20 mouse cellular contexts compared by ENCODE assay signal in the genomic region with DNA sequence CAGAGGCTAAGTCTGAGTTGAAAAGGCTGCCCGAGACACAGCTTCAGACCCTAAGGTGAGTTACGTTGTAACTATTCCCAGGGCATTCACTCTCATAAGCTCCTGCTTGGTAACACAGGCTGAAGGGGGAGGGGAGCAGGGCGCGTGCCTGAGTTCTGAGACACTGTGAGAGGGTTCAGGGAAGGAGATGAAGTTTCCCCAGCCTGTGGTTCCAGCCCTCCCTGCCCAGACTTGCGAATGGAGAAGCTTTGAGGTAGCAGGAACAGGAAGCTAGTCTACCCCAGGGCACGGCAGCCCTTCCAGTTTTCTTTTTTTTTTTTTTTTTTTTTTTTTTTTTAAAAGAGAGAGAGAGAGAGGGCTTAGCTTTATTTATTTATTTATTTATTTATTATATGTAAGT. TPM values are rescaled to one million over a fixed set of nuclear protein-coding genes. Genes with fewer than 3 reads are reported as not detected.
A peak's percentile ranks its signal among the peaks of the same experiment; 100 is the strongest.
DNase-seq lines count a peak whose midpoint lies in the region; ATAC-seq and TF ChIP-seq lines count a peak whose summit lies in the region.
"Had no signal": no experiment of that assay in that cellular context is flagged by ENCODE, and none has a peak within 500 bp of the region (broad histone marks: within the 10 kb centered on the region; RNA-seq: fewer than 3 reads in every experiment).

No protein-coding gene starts in this region.

- H3K4me2 ChIP-seq in lung, postnatal 0 days (replicated peaks; ENCODE audit: low read depth, low read length) = no peak overlapping the region
- H3K4me2 ChIP-seq in liver, embryonic 12.5 days = no peak overlapping the region
- H3K4me2 ChIP-seq: forebrain, embryonic 15.5 days; heart, embryonic 15.5 days; neural tube, embryonic 12.5 days had no signal

- no peak for TF ChIP-seq CTCF in lung, postnatal 0 days (IDR thresholded peaks at IDR 0.05)
- TF ChIP-seq CTCF in MEL (IDR thresholded peaks at IDR 0.05 in 2 of 3, conservative IDR thresholded peaks at IDR 0.05 in 1 of 3; ENCODE audit: control insufficient read depth in 1 of 3, insufficient read depth in 1 of 3, low read depth in 2 of 3, low read length in 3 of 3, poor library complexity in 1 of 3, severe bottlenecking in 1 of 3) = no peak

- no peak for ATAC-seq in lung, postnatal 0 days
- peak; percentile 86 for ATAC-seq in granulocyte monocyte progenitor cell, adult 5-6 weeks (replicated peaks; ENCODE audit: poor library complexity, severe bottlenecking)
- ATAC-seq in monocyte, adult 5-6 weeks (replicated peaks; ENCODE audit: insufficient number of reproducible peaks, low FRiP score, low TSS enrichment, poor library complexity, severe bottlenecking) = 0 out of 2 replicates have a peak, but pooled peaks have one; percentile 66
- ATAC-seq in liver, embryonic 12.5 days = no peak
- ATAC-seq: forebrain, embryonic 15.5 days had no signal

- TF ChIP-seq EP300 in lung, postnatal 0 days (IDR thresholded peaks at IDR 0.05) = no peak
- TF ChIP-seq EP300 in MEL (IDR thresholded peaks at IDR 0.05; ENCODE audit: low read depth in 1 of 2, low read length in 2 of 2) = no peak

- H3K27me3 ChIP-seq in lung, postnatal 0 days (replicated peaks; ENCODE audit: insufficient read depth, low read length) = no peaks in the 10 kb centered on the region
- no peaks in the 10 kb centered on the region for H3K27me3 ChIP-seq in MEL (ENCODE audit: control insufficient read depth in 1 of 2, insufficient read depth in 2 of 2, low read length in 2 of 2)
- H3K27me3 ChIP-seq in liver, embryonic 12.5 days (replicated peaks) = peaks cover 36% of the 10 kb centered on the region
- H3K27me3 ChIP-seq: forebrain, embryonic 15.5 days; neural tube, embryonic 12.5 days had no signal

- no peaks in the 10 kb centered on the region for H3K79me2 ChIP-seq in MEL (ENCODE audit: control insufficient read depth, insufficient read depth, low read length, poor library complexity)

- WGBS in lung, postnatal 0 days = 28% methylated on average over 6 of the region's 6 CpGs
- WGBS in liver, embryonic 12.5 days (ENCODE audit: insufficient replicate concordance) = 26% methylated on average over 6 of the region's 6 CpGs

- TF ChIP-seq POLR2A in MEL (IDR thresholded peaks at IDR 0.05; ENCODE audit: control insufficient read depth in 1 of 2, insufficient read depth in 1 of 2, low read depth in 1 of 2, low read length in 2 of 2, poor library complexity in 1 of 2) = no peak

- no peak for TF ChIP-seq RAD21 in MEL (IDR thresholded peaks at IDR 0.05; ENCODE audit: low read depth, low read length)

- H3K36me3 ChIP-seq in lung, postnatal 0 days (ENCODE audit: insufficient read depth, low read length) = no peaks in the 10 kb centered on the region
- peaks cover 0 to 2% of the 10 kb centered on the region in 2 experiments; a peak in 1 of 4 replicates for H3K36me3 ChIP-seq in MEL (ENCODE audit: control insufficient read depth in 1 of 2, insufficient read depth in 2 of 2, low read length in 2 of 2)
- no peaks in the 10 kb centered on the region for H3K36me3 ChIP-seq in liver, embryonic 12.5 days
- H3K36me3 ChIP-seq: forebrain, embryonic 15.5 days; G1E; heart, embryonic 15.5 days; hindbrain, embryonic 10.5 days; midbrain, embryonic 10.5 days; neural tube, embryonic 12.5 days had no signal

- H3K4me1 ChIP-seq in lung, postnatal 0 days (ENCODE audit: insufficient read depth, low read depth, low read length) = no peaks in the 10 kb centered on the region
- no peaks in the 10 kb centered on the region for H3K4me1 ChIP-seq in MEL (ENCODE audit: control insufficient read depth in 1 of 2, insufficient read depth in 2 of 2, low read length in 2 of 2)
- H3K4me1 ChIP-seq in liver, embryonic 12.5 days = no peaks in the 10 kb centered on the region
- H3K4me1 ChIP-seq: forebrain, embryonic 15.5 days; neural tube, embryonic 12.5 days had no signal

- H3K4me3 ChIP-seq in lung, postnatal 0 days (ENCODE audit: low read depth, low read length) = no peak overlapping the region
- H3K4me3 ChIP-seq in MEL (ENCODE audit: control insufficient read depth in 1 of 2, insufficient read depth in 1 of 2, low read depth in 2 of 2, low read length in 2 of 2) = no peak overlapping the region
- no peak overlapping the region for H3K4me3 ChIP-seq in liver, embryonic 12.5 days
- H3K4me3 ChIP-seq: forebrain, embryonic 15.5 days; heart, embryonic 15.5 days; hindbrain, embryonic 10.5 days; midbrain, embryonic 10.5 days; neural tube, embryonic 12.5 days had no signal

- H3K9me3 ChIP-seq in lung, postnatal 0 days (ENCODE audit: low read length) = no peaks in the 10 kb centered on the region
- H3K9me3 ChIP-seq in MEL (replicated peaks; ENCODE audit: insufficient read depth, low read length) = no peaks in the 10 kb centered on the region
- H3K9me3 ChIP-seq in liver, embryonic 12.5 days (replicated peaks) = no peaks in the 10 kb centered on the region
- H3K9me3 ChIP-seq: forebrain, embryonic 15.5 days; G1E; heart, embryonic 15.5 days; hindbrain, embryonic 10.5 days; midbrain, embryonic 10.5 days; neural tube, embryonic 12.5 days had no signal

- H3K9ac ChIP-seq in lung, postnatal 0 days (replicated peaks; ENCODE audit: low read depth) = no peak overlapping the region
- no peak overlapping the region; the same call in 1 of the 2 replicates for H3K9ac ChIP-seq in MEL (ENCODE audit: control insufficient read depth, low read depth, low read length, poor library complexity, severe bottlenecking)
- H3K9ac ChIP-seq in liver, embryonic 12.5 days = no peak overlapping the region
- H3K9ac ChIP-seq: forebrain, embryonic 15.5 days; heart, embryonic 15.5 days; neural tube, embryonic 12.5 days had no signal

- H3K27ac ChIP-seq in lung, postnatal 0 days (ENCODE audit: low read length) = no peak overlapping the region
- H3K27ac ChIP-seq in MEL (ENCODE audit: control insufficient read depth, low read depth, low read length) = no peak overlapping the region
- no peak overlapping the region for H3K27ac ChIP-seq in liver, embryonic 12.5 days
- H3K27ac ChIP-seq: forebrain, embryonic 15.5 days; heart, embryonic 15.5 days; hindbrain, embryonic 10.5 days; midbrain, embryonic 10.5 days; neural tube, embryonic 12.5 days had no signal

- DNase-seq in lung, postnatal 0 days (ENCODE audit: low spot score) = peak; percentile 36
- no peak for DNase-seq in lung, postnatal 10 days
- peak; percentile 41 for DNase-seq in MEL (ENCODE audit: low read depth, low spot score)
- DNase-seq in kidney, adult 9 months = no peak
- DNase-seq in adrenal gland, postnatal 36 days = no peak
- DNase-seq: adrenal gland, adult 8-10 months; heart, adult 18-20 months; kidney, adult 8-10 months; kidney, postnatal 4 days; liver; right cerebral cortex, postnatal 4 days had no signal

TF ChIP-seq in MEL, 35 proteins besides CTCF, POLR2A, EP300 and RAD21:
- TF ChIP-seq ELF1 (IDR thresholded peaks at IDR 0.05; ENCODE audit: low read depth, low read length) (no peak), KAT2A (conservative IDR thresholded peaks at IDR 0.05; ENCODE audit: low read depth, low read length) (no peak), ZKSCAN1 (IDR thresholded peaks at IDR 0.05; ENCODE audit: low read depth, low read length) (no peak), USF2 (IDR thresholded peaks at IDR 0.05; ENCODE audit: borderline replicate concordance in 1 of 2, insufficient read depth in 1 of 2, low read depth in 1 of 2, low read length in 2 of 2) (no peak), HCFC1 (IDR thresholded peaks at IDR 0.05; ENCODE audit: low read depth, low read length) (no peak), ZNF384 (IDR thresholded peaks at IDR 0.05; ENCODE audit: low read depth, low read length) (peak; percentile 87), POLR2AphosphoS2 (IDR thresholded peaks at IDR 0.05; ENCODE audit: low read length) (no peak), CHD1 (IDR thresholded peaks at IDR 0.05; ENCODE audit: low read depth, low read length) (no peak), BHLHE40 (IDR thresholded peaks at IDR 0.05; ENCODE audit: borderline replicate concordance, low read depth, low read length) (no peak)

RNA-seq across cellular contexts. Expression of a gene that starts 31.9 kb away (rescaled TPM):
- 22.9 and 28.4 TPM in 2 replicates for polyA plus RNA-seq in lung, postnatal 0 days (2015; fragmentation: Nextera tagmentation; extraction: Ambion mirVana)
- total RNA-seq in MEL (2012; rRNA removed) = 49.8 and 53.7 TPM in 2 replicates
- 10 to 100 TPM in 1 of 2 experiments, not detected in 1; 65.2 TPM for polyA plus RNA-seq in MEL (2012; ENCODE audit: insufficient read depth in 1 of 2, insufficient read length in 2 of 2, low read depth in 1 of 2, low replicate concordance in 2 of 2, missing spikeins in 1 of 2)
- total RNA-seq in granulocyte monocyte progenitor cell, adult 5-6 weeks (2014; fragmentation: Nextera tagmentation) = 41.4 and 44.4 TPM in 2 replicates
- total RNA-seq in granulocyte monocyte progenitor cell, adult 5-6 weeks (2017) = 29.6 and 35.0 TPM in 2 replicates
- 32.3 to 53.1 TPM (median 45.2 TPM) in 3 replicates for total RNA-seq in monocyte, adult 5-6 weeks (2017)
- total RNA-seq in adrenal gland, postnatal 36 days (2021) = 10 to 100 TPM; 22.7 to 23.1 TPM
- 34.1 and 36.2 TPM in 2 replicates for polyA plus RNA-seq in liver, embryonic 12.5 days (2016; fragmentation: Nextera tagmentation; extraction: Ambion mirVana)

RNA-seq across cellular contexts. Expression of a gene that starts 46.2 kb away (rescaled TPM):
- polyA plus RNA-seq in lung, postnatal 0 days (2015; fragmentation: Nextera tagmentation; extraction: Ambion mirVana) = 4.3 and 7.5 TPM in 2 replicates
- total RNA-seq in MEL (2012; rRNA removed) = 108 and 164 TPM in 2 replicates
- 100 to 1,000 TPM in 1 of 2 experiments, 10 to 100 TPM in 1; 55.0 to 263 TPM for polyA plus RNA-seq in MEL (2012; ENCODE audit: insufficient read depth in 1 of 2, insufficient read length in 2 of 2, low read depth in 1 of 2, low replicate concordance in 2 of 2, missing spikeins in 1 of 2)
- 63.5 and 63.6 TPM in 2 replicates for total RNA-seq in granulocyte monocyte progenitor cell, adult 5-6 weeks (2014; fragmentation: Nextera tagmentation)
- 22.8 and 29.4 TPM in 2 replicates for total RNA-seq in granulocyte monocyte progenitor cell, adult 5-6 weeks (2017)
- total RNA-seq in monocyte, adult 5-6 weeks (2017) = 3.1 to 5.1 TPM (median 4.9 TPM) in 3 replicates
- 10 to 100 TPM; 41.6 to 64.0 TPM for total RNA-seq in adrenal gland, postnatal 36 days (2021)
- 52.6 and 58.9 TPM in 2 replicates for polyA plus RNA-seq in liver, embryonic 12.5 days (2016; fragmentation: Nextera tagmentation; extraction: Ambion mirVana)

Comparison
In these comparisons a context has a peak if more than half of its experiments do, and no peak if none do; other contexts are left out.
1. DNase-seq: peak in lung, postnatal 0 days (single experiment) and MEL (single experiment); none in lung, postnatal 10 days (single experiment), kidney, adult 9 months (single experiment) and adrenal gland, postnatal 36 days (0 of 2).
2. ATAC-seq: peak in granulocyte monocyte progenitor cell, adult 5-6 weeks (single experiment) and monocyte, adult 5-6 weeks (single experiment); none in lung, postnatal 0 days (single experiment) and liver, embryonic 12.5 days (single experiment).